Mouse (Mus musculus): ENCODE data around the gene Tada3. TPM values are rescaled to one million over a fixed set of nuclear protein-coding genes. Genes with fewer than 3 reads are reported as not detected.

Tada3 gene
- polyA plus RNA-seq, 1 experiment from 2014 or later: 52.6 TPM

DNA sequence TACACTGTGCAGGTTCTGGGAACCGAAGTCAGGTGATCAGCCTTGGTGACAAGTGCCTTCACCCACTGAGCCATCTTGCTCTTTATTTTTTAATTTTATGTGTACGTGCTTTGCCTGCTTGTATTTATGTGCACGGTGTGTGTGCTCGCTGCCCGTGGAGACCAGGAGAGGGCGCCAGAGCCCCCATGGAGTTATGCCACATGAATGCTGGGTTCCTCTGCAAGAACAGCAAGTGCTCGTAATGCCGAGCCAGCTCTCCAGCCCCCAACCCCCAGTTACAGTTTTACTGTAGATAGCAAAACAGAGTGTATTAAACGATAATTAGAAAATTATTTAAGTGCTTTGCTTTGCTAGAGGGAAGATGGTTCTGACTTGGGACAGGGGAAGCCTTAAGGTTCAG, 29.0 kb upstream of the Tada3 start:
- no peak overlapping the region for H3K4me2 ChIP-seq (ENCODE audit: low read depth, low read length)
- 0 out of 2 replicates have a peak, but pooled peaks cover 2% of the 10 kb centered on the region for H3K9me3 ChIP-seq (ENCODE audit: control insufficient read depth, low read length)
- 73% methylated on average over 9 of the region's 9 CpGs for WGBS
- H3K9ac ChIP-seq (ENCODE audit: low read length): no peak overlapping the region
- no peak overlapping the region for H3K4me3 ChIP-seq (ENCODE audit: low read length)
- ATAC-seq (ENCODE audit: low read depth): no peak
- H3K27me3 ChIP-seq (ENCODE audit: control insufficient read depth, insufficient read depth, low read depth, low read length): no peaks in the 10 kb centered on the region
- no peaks in the 10 kb centered on the region for H3K4me1 ChIP-seq (replicated peaks; ENCODE audit: control insufficient read depth, insufficient read depth, low read length)
- no peaks in the 10 kb centered on the region for H3K36me3 ChIP-seq (ENCODE audit: control insufficient read depth, insufficient read depth, low read length)
- no peak overlapping the region for H3K27ac ChIP-seq (ENCODE audit: low read length)

DNA sequence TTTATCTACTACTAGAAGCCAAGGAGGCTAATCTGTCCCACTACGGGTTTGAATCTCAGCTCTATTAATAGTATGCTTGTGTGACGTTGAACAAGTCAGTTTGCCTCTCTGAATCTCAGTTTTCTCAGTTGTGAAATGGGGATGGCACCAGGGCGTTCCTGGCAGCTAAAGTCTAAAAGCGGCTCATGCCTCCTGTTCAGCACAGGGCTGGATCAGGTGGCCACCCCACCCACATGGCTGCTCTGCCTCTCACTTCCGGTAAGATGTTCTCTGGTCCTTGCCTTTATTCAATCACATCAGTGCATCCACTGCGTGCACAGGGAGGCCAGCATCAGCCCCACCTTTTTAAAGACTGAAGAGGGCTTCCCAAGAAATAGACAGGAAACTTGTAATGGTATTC, 27.8 kb upstream of the Tada3 start:
- no peaks in the 10 kb centered on the region for H3K36me3 ChIP-seq (ENCODE audit: control insufficient read depth, insufficient read depth, low read length)
- WGBS: 79% methylated on average over 6 of the region's 6 CpGs
- H3K27ac ChIP-seq (ENCODE audit: low read length): no peak overlapping the region
- H3K9me3 ChIP-seq (ENCODE audit: control insufficient read depth, low read length): 0 out of 2 replicates have a peak, but pooled peaks cover 2% of the 10 kb centered on the region
- H3K4me3 ChIP-seq (ENCODE audit: low read length): no peak overlapping the region
- no peak overlapping the region for H3K9ac ChIP-seq (ENCODE audit: low read length)
- no peak overlapping the region for H3K4me2 ChIP-seq (ENCODE audit: low read depth, low read length)
- no peaks in the 10 kb centered on the region for H3K4me1 ChIP-seq (replicated peaks; ENCODE audit: control insufficient read depth, insufficient read depth, low read length)
- no peak for ATAC-seq (ENCODE audit: low read depth)
- no peaks in the 10 kb centered on the region for H3K27me3 ChIP-seq (ENCODE audit: control insufficient read depth, insufficient read depth, low read depth, low read length)

DNA sequence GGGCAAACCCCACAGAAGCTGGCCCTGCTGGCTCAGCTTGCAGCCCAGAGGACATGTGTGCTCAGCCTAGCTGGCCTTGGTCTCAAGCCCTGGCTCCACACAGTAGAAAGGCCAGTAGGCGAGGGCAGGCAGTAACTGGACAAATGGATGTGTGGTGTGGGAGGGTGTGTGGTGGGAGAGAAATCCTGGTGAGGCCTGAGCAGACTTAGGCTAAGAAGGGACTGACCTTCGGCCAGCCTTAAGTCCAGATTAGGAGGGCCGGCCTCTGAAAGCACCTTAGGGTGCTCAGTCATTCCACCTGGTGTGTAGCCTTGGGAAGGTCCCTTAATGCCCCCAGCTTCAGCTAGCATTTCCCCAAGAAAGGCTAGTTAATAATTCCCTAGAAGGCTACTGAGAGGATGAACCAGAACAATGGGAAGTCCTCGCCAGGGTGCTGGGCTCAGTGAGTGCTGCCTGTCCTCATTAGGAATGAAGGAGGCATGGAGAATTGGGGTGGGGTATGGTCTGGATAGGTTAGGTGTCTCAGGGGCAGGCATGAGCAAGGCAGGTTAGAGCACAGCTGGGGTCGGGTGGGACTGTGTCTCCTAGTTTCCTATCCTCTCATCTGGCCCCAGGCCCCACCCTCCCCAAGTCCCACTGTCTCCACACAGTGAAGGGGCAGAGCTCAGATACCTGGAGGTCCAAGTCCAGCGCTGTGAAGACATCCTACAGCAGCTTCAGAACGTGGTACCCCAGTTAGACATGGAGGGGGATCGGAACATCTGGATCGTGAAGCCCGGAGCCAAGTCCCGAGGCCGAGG, 27.2 kb upstream of the Tada3 start:
- Histone ChIP-seq H3K9me3 (ENCODE audit: control insufficient read depth, low read length) (0 out of 2 replicates have a peak, but pooled peaks cover 2% of the 10 kb centered on the region), H3K27ac (ENCODE audit: low read length) (no peak overlapping the region), H3K4me1 (replicated peaks; ENCODE audit: control insufficient read depth, insufficient read depth, low read length) (no peaks in the 10 kb centered on the region), H3K4me3 (ENCODE audit: low read length) (no peak overlapping the region), H3K4me2 (ENCODE audit: low read depth, low read length) (no peak overlapping the region), H3K36me3 (ENCODE audit: control insufficient read depth, insufficient read depth, low read length) (no peaks in the 10 kb centered on the region), H3K9ac (ENCODE audit: low read length) (no peak overlapping the region), H3K27me3 (ENCODE audit: control insufficient read depth, insufficient read depth, low read depth, low read length) (no peaks in the 10 kb centered on the region)
- 70% methylated on average over 12 of the region's 12 CpGs for WGBS
- no peak for ATAC-seq (ENCODE audit: low read depth)

DNA sequence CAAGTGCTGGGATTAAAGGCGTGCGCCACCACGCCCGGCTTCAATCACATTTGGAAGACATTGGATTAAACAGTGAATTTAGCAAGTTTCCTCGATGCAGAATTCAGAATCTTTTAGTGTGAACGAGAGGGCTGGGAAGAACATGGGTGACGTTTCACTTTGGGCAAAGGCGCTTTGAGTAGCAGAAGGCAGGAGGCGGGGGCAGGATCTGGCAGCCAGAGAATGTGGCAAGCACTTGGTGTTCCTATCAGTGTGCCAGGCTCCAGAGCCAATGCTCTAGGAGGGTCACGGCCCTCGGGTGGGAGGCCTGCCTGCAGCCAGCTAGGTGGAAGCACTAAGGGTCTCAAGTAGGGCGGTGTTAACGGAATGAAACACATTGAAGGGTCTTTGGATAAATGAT, 24.4 kb upstream of the Tada3 start:
- ATAC-seq (ENCODE audit: low read depth): no peak
- Histone ChIP-seq H3K27me3 (ENCODE audit: control insufficient read depth, insufficient read depth, low read depth, low read length) (no peaks in the 10 kb centered on the region), H3K9me3 (ENCODE audit: control insufficient read depth, low read length) (0 out of 2 replicates have a peak, but pooled peaks cover 2% of the 10 kb centered on the region), H3K36me3 (ENCODE audit: control insufficient read depth, insufficient read depth, low read length) (no peaks in the 10 kb centered on the region), H3K27ac (ENCODE audit: low read length) (no peak overlapping the region), H3K9ac (ENCODE audit: low read length) (no peak overlapping the region), H3K4me3 (ENCODE audit: low read length) (no peak overlapping the region), H3K4me2 (ENCODE audit: low read depth, low read length) (no peak overlapping the region), H3K4me1 (replicated peaks; ENCODE audit: control insufficient read depth, insufficient read depth, low read length) (no peaks in the 10 kb centered on the region)
- WGBS: 85% methylated on average over 13 of the region's 13 CpGs

DNA sequence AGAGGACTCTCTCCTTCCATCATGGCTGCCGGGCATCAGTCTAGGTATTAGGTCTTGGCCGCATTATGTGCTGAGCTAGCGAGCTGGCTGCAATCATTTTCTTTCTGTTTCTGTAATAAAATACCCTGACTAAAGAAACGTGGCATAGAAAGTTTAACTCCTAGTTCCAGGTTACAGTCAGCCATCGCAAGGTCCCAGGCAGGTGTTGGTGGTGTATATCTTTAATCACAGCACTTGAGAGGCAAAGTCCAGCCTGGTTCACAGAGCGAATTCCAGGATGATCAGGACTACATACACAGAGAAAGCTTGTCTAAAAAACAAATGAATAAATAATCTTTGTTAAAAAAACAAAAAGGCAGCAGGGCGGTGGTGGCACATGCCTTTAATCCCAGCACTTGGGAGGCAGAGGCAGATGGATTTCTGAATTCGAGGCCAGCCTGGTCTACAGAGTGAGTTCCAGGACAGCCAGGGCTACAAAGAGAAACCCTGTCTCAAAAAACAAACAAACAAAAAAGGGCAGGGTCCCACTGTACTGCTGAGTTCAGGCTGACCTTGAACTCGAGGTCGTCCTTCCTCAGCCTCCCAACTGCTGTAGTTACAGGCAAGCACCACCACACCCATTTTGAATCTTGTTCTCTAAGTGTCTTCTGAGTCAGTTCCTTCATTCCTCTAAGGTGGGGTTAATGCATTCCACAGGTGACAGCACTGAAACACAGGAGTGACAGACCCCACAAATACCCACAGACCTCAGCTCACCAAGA, 18.8 kb upstream of the Tada3 start:
- H3K4me1 ChIP-seq (replicated peaks; ENCODE audit: control insufficient read depth, insufficient read depth, low read length): peaks cover 4% of the 10 kb centered on the region
- H3K4me3 ChIP-seq (ENCODE audit: low read length): no peak overlapping the region
- no peak overlapping the region for H3K27ac ChIP-seq (ENCODE audit: low read length)
- no peak for ATAC-seq (ENCODE audit: low read depth)
- no peaks in the 10 kb centered on the region for H3K27me3 ChIP-seq (ENCODE audit: control insufficient read depth, insufficient read depth, low read depth, low read length)
- H3K4me2 ChIP-seq (ENCODE audit: low read depth, low read length): no peak overlapping the region
- H3K9ac ChIP-seq (ENCODE audit: low read length): no peak overlapping the region
- WGBS: 82% methylated on average over 10 of the region's 10 CpGs
- no peaks in the 10 kb centered on the region for H3K36me3 ChIP-seq (ENCODE audit: control insufficient read depth, insufficient read depth, low read length)
- no peaks in the 10 kb centered on the region for H3K9me3 ChIP-seq (ENCODE audit: control insufficient read depth, low read length)

DNA sequence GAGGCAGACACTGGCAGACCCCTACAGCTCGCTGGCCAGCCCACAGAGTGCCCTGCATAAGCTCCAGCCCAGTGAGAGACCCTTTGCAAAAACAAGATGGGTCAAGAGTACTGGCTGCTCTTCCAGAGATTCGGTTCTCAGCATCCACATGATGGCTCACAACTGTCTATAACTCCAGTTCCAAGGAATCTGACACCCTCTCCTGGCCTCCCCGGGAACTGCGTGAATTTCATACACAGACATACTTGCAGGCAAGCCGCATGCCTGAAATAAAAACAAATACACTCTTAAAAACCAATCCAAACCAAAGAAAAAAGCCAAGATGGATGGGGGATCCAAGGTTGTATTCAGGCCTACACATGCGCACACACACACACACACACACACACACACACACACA, 17.8 kb upstream of the Tada3 start:
- 90% methylated on average over 6 of the region's 6 CpGs for WGBS
- H3K36me3 ChIP-seq (ENCODE audit: control insufficient read depth, insufficient read depth, low read length): no peaks in the 10 kb centered on the region
- no peaks in the 10 kb centered on the region for H3K27me3 ChIP-seq (ENCODE audit: control insufficient read depth, insufficient read depth, low read depth, low read length)
- H3K4me2 ChIP-seq (ENCODE audit: low read depth, low read length): no peak overlapping the region
- H3K9ac ChIP-seq (ENCODE audit: low read length): no peak overlapping the region
- ATAC-seq (ENCODE audit: low read depth): no peak
- H3K9me3 ChIP-seq (ENCODE audit: control insufficient read depth, low read length): no peaks in the 10 kb centered on the region
- no peak overlapping the region for H3K27ac ChIP-seq (ENCODE audit: low read length)
- no peak overlapping the region for H3K4me3 ChIP-seq (ENCODE audit: low read length)
- peaks cover 4% of the 10 kb centered on the region for H3K4me1 ChIP-seq (replicated peaks; ENCODE audit: control insufficient read depth, insufficient read depth, low read length)

DNA sequence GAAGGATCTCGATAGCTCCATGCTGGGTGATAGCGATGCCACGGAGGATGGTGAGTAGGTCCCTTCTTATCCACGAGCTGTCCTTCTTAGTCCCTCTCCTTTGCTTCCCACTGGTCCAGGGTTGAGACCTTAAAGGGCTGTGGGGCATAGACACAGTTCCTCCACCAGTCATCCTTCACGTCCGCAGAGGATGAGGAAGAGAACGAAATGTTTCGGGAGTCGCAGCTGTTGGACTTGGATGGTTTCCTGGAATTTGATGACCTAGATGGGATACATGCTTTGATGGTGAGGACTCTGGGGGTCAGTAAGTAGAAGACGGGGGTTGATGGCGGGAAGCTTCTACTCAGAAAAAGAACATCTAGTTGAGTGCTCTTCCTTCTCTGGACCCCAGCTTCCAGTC, 17.1 kb upstream of the Tada3 start:
- Histone ChIP-seq H3K27ac (ENCODE audit: low read length) (no peak overlapping the region), H3K36me3 (ENCODE audit: control insufficient read depth, insufficient read depth, low read length) (peaks cover 5% of the 10 kb centered on the region), H3K4me2 (ENCODE audit: low read depth, low read length) (no peak overlapping the region), H3K9ac (ENCODE audit: low read length) (no peak overlapping the region), H3K27me3 (ENCODE audit: control insufficient read depth, insufficient read depth, low read depth, low read length) (no peaks in the 10 kb centered on the region), H3K9me3 (ENCODE audit: control insufficient read depth, low read length) (no peaks in the 10 kb centered on the region), H3K4me1 (replicated peaks; ENCODE audit: control insufficient read depth, insufficient read depth, low read length) (peaks cover 4% of the 10 kb centered on the region), H3K4me3 (ENCODE audit: low read length) (no peak overlapping the region)
- 91% methylated on average over 11 of the region's 11 CpGs for WGBS
- no peak for ATAC-seq (ENCODE audit: low read depth)

DNA sequence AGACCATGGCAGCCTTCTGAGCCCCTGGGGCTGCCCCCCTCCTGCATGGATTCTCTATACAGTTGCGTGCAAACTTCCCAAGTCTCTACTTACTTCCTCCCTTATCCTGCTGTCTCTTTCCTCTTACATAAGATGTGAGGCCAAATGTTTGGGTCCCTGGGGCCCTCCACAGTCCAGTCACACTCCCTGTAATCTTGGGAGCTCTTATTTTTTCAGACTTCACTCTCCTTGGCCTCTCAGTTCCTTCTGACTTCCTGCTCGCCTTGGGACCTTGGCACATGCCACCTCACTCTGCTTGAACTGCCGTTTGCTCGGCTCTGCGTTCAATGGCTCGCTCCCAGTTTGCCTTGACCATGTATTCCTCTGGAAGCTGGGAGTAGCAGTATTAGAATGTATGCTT, 16.3 kb upstream of the Tada3 start:
- H3K9me3 ChIP-seq (ENCODE audit: control insufficient read depth, low read length): no peaks in the 10 kb centered on the region
- H3K27ac ChIP-seq (ENCODE audit: low read length): no peak overlapping the region
- no peak overlapping the region for H3K9ac ChIP-seq (ENCODE audit: low read length)
- WGBS: 77% methylated on average over 6 of the region's 6 CpGs
- peaks cover 10% of the 10 kb centered on the region for H3K36me3 ChIP-seq (ENCODE audit: control insufficient read depth, insufficient read depth, low read length)
- H3K4me1 ChIP-seq (replicated peaks; ENCODE audit: control insufficient read depth, insufficient read depth, low read length): peaks cover 4% of the 10 kb centered on the region
- no peak overlapping the region for H3K4me2 ChIP-seq (ENCODE audit: low read depth, low read length)
- ATAC-seq (ENCODE audit: low read depth): no peak
- no peaks in the 10 kb centered on the region for H3K27me3 ChIP-seq (ENCODE audit: control insufficient read depth, insufficient read depth, low read depth, low read length)
- H3K4me3 ChIP-seq (ENCODE audit: low read length): no peak overlapping the region

DNA sequence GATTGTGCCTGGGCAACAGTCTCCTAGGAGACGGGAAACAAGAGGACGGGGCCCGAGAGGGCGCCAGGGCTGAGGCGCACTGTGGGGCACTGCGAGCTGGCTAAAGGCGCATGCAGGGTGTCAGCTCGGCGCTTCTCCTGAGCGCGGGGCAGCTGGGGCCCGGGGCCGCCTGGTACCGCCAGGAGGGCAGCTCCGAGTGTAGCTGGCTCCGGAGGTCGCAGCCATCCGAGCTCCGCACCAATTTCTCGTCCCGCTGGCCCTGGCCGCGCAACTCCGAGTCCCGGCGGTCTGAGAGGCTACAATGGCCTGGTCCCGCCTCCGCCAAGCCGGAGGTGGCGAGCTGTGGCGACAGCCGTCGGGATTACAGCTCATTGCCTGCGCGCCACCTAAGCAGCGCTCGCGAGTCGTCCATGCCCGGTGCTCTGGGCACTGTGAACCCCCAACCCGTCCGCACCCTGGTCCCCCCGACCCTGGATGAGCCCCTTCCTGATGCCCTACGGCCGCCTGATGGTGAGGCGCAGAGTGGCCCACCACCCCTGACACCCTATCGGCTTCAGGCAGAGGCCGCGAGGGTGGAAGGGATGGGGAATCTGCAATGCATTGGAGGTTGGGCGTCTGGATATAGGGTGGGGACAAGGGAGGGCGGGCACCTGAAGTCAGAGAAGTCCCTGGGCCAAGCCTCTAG, 14.8 kb upstream of the Tada3 start:
- peak; percentile 85 for ATAC-seq (ENCODE audit: low read depth)
- Histone ChIP-seq H3K9ac (ENCODE audit: low read length) (peak overlapping the region; percentile 69), H3K4me3 (ENCODE audit: low read length) (peak overlapping the region; percentile 52), H3K4me1 (replicated peaks; ENCODE audit: control insufficient read depth, insufficient read depth, low read length) (peaks cover 4% of the 10 kb centered on the region), H3K36me3 (ENCODE audit: control insufficient read depth, insufficient read depth, low read length) (peaks cover 21% of the 10 kb centered on the region), H3K27ac (ENCODE audit: low read length) (no peak overlapping the region), H3K4me2 (ENCODE audit: low read depth, low read length) (peak overlapping the region; percentile 84), H3K27me3 (ENCODE audit: control insufficient read depth, insufficient read depth, low read depth, low read length) (no peaks in the 10 kb centered on the region), H3K9me3 (ENCODE audit: control insufficient read depth, low read length) (no peaks in the 10 kb centered on the region)
- 3% methylated on average over 50 of the region's 51 CpGs for WGBS

Measured in lung, embryonic 16.5 days (tissue).